Mouse (Mus musculus): ENCODE measurements at regions not wholly inside any gene's neighbourhood (a gene's known extent, or its start where the extent isn't known, plus 50 kb on each side); places are given as distances from the start of the nearest gene placed in this dataset.

DNA sequence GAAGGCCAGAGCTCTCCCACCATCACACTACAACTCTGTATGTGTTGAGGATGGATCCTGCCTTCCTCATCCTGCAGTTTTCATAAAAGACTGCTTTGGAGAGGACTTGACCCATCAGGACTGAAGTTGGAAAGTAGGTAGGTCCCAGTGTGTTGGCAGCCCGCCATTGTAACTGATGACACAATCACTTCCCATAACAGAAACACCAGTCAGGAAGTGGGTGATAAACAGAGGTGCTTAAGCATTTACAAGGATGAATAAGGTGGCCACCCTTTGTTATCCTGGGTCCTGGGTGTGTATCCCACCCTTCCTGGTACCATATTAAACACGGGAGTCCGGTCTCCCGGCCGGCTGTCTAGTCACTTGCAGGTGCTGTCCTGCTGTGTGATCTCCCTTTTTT, 118.3 kb downstream of the Snx10 start:
- H3K27ac ChIP-seq (ENCODE audit: low read depth, low read length): no peak overlapping the region
- no peaks in the 10 kb centered on the region for H3K27me3 ChIP-seq (replicated peaks; ENCODE audit: control insufficient read depth, insufficient read depth, low read length)
- ATAC-seq (no peak), DNase-seq (ENCODE audit: low spot score) (no peak)
- no peaks in the 10 kb centered on the region for H3K4me1 ChIP-seq (ENCODE audit: control insufficient read depth, insufficient read depth, low read length)
- H3K4me3 ChIP-seq (ENCODE audit: low read depth, low read length): no peak overlapping the region
- 93% methylated on average over 5 of the region's 5 CpGs for WGBS
- no peaks in the 10 kb centered on the region for H3K9me3 ChIP-seq (replicated peaks; ENCODE audit: control insufficient read depth, low read length)
- H3K36me3 ChIP-seq (ENCODE audit: control insufficient read depth, insufficient read depth, low read length): no peaks in the 10 kb centered on the region
- no peak overlapping the region for H3K9ac ChIP-seq (ENCODE audit: low read length)
- H3K4me2 ChIP-seq (ENCODE audit: low read length): no peak overlapping the region

DNA sequence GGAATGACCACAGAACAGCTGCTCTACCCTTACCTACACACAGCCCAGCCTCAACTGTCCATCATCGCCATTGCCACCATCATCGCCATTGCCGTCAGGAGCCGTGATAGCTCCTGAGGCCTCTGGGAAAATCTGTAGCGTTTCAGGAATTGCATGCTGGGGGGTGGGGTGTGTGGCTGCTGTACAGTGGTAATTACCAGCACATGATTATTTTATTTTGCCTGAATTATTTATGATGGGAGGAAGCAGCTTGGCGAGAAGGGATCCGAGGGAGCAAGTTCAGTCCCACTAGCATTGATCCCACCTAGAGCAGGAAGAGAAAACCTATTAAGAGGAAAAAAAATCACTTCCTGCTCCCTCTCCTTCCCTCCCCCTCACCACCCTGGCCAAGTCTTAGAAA, 125.1 kb downstream of the Snx10 start:
- Histone ChIP-seq H3K9me3 (replicated peaks; ENCODE audit: control insufficient read depth, low read length) (no peaks in the 10 kb centered on the region), H3K4me3 (ENCODE audit: low read depth, low read length) (no peak overlapping the region), H3K4me1 (ENCODE audit: control insufficient read depth, insufficient read depth, low read length) (no peaks in the 10 kb centered on the region), H3K4me2 (ENCODE audit: low read length) (no peak overlapping the region), H3K9ac (ENCODE audit: low read length) (no peak overlapping the region), H3K27me3 (replicated peaks; ENCODE audit: control insufficient read depth, insufficient read depth, low read length) (no peaks in the 10 kb centered on the region), H3K27ac (ENCODE audit: low read depth, low read length) (no peak overlapping the region), H3K36me3 (ENCODE audit: control insufficient read depth, insufficient read depth, low read length) (no peaks in the 10 kb centered on the region)
- WGBS: 84% methylated on average over 7 of the region's 7 CpGs
- no peak for ATAC-seq
- no peak for DNase-seq (ENCODE audit: low spot score)

DNA sequence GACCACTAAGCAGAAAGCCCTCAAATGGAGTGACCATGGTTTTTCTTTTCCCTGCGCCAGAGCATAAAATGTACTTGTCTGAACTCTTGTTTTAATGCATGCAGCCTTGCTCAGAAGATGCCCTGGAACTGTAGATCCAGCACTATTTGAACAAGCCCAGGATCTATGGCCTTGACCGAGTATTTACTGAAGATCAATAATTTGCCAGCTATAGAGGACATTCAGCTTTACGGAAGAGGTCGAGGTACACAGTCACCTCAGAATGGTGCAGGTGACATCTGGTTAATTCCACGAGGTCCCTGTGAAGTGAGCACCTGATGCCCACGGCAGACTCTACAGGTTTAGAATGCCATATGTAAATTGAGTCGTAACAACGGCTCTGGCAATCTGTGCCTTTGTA, 130.1 kb downstream of the Snx10 start:
- Histone ChIP-seq H3K4me1 (ENCODE audit: control insufficient read depth, insufficient read depth, low read length) (peaks cover 17% of the 10 kb centered on the region; the same call in 1 of the 2 replicates), H3K27me3 (replicated peaks; ENCODE audit: control insufficient read depth, insufficient read depth, low read length) (no peaks in the 10 kb centered on the region), H3K27ac (ENCODE audit: low read depth, low read length) (no peak overlapping the region), H3K4me3 (ENCODE audit: low read depth, low read length) (no peak overlapping the region), H3K36me3 (ENCODE audit: control insufficient read depth, insufficient read depth, low read length) (no peaks in the 10 kb centered on the region), H3K4me2 (ENCODE audit: low read length) (no peak overlapping the region), H3K9me3 (replicated peaks; ENCODE audit: control insufficient read depth, low read length) (no peaks in the 10 kb centered on the region), H3K9ac (ENCODE audit: low read length) (no peak overlapping the region)
- ATAC-seq (no peak), DNase-seq (ENCODE audit: low spot score) (no peak)
- WGBS: 89% methylated on average over 8 of the region's 8 CpGs

DNA sequence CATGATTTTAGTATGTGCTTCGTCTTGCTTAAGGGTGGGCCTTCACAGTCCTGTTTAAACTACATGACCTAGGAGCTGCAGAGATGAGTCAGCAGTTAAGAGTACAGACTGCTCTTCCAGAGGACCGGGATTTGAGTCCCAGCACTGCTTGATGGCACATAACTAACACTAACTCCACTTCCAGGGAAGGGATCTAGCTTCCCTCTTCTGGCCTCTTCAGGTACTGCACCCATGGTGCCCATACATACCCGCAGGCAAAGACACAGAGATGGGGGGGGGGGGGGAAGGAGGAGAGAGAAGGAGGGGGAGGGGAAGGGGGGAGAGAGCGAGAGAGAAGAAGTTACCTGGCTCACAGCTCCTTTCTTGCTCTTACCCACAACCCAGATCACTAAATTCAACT, 131.3 kb downstream of the Snx10 start:
- no peak overlapping the region; the same call in 1 of the 2 replicates for H3K27ac ChIP-seq (ENCODE audit: low read depth, low read length)
- DNase-seq (ENCODE audit: low spot score): no peak
- H3K4me2 ChIP-seq (ENCODE audit: low read length): no peak overlapping the region
- 93% methylated on average over 4 of the region's 4 CpGs for WGBS
- H3K36me3 ChIP-seq (ENCODE audit: control insufficient read depth, insufficient read depth, low read length): no peaks in the 10 kb centered on the region
- peaks cover 17% of the 10 kb centered on the region; the same call in 1 of the 2 replicates for H3K4me1 ChIP-seq (ENCODE audit: control insufficient read depth, insufficient read depth, low read length)
- no peaks in the 10 kb centered on the region for H3K9me3 ChIP-seq (replicated peaks; ENCODE audit: control insufficient read depth, low read length)
- ATAC-seq: no peak
- H3K4me3 ChIP-seq (ENCODE audit: low read depth, low read length): no peak overlapping the region
- no peak overlapping the region for H3K9ac ChIP-seq (ENCODE audit: low read length)
- H3K27me3 ChIP-seq (replicated peaks; ENCODE audit: control insufficient read depth, insufficient read depth, low read length): no peaks in the 10 kb centered on the region

DNA sequence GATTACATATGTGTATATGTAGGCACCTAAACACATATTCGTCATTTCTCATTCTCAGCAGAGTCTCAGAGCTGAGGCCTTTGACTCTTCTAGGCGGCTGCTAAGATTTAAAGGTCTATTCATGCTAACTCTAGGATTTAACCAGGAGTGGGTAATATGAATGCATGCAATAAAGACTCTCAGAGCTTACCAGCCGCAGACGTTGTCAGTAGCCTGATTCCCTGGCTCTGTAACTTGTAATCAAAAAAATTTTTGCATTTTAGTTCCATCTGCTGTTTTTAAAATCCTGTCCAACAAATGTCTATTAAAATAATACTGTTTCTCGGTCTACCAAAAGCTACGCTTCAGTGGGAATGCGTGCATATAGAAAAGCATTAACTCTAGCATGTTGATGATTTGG, 132.4 kb downstream of the Snx10 start:
- 66% methylated on average over 7 of the region's 7 CpGs for WGBS
- H3K4me2 ChIP-seq (ENCODE audit: low read length): no peak overlapping the region
- H3K27ac ChIP-seq (ENCODE audit: low read depth, low read length): peak overlapping the region; percentile 58
- H3K4me1 ChIP-seq (ENCODE audit: control insufficient read depth, insufficient read depth, low read length): peaks cover 17% of the 10 kb centered on the region; the same call in 1 of the 2 replicates
- H3K27me3 ChIP-seq (replicated peaks; ENCODE audit: control insufficient read depth, insufficient read depth, low read length): no peaks in the 10 kb centered on the region
- no peak overlapping the region for H3K4me3 ChIP-seq (ENCODE audit: low read depth, low read length)
- no peak overlapping the region for H3K9ac ChIP-seq (ENCODE audit: low read length)
- DNase-seq (ENCODE audit: low spot score) (peak; percentile 62), ATAC-seq (peak; percentile 18; the same call in 1 of the 2 replicates)
- no peaks in the 10 kb centered on the region for H3K9me3 ChIP-seq (replicated peaks; ENCODE audit: control insufficient read depth, low read length)
- no peaks in the 10 kb centered on the region for H3K36me3 ChIP-seq (ENCODE audit: control insufficient read depth, insufficient read depth, low read length)

DNA sequence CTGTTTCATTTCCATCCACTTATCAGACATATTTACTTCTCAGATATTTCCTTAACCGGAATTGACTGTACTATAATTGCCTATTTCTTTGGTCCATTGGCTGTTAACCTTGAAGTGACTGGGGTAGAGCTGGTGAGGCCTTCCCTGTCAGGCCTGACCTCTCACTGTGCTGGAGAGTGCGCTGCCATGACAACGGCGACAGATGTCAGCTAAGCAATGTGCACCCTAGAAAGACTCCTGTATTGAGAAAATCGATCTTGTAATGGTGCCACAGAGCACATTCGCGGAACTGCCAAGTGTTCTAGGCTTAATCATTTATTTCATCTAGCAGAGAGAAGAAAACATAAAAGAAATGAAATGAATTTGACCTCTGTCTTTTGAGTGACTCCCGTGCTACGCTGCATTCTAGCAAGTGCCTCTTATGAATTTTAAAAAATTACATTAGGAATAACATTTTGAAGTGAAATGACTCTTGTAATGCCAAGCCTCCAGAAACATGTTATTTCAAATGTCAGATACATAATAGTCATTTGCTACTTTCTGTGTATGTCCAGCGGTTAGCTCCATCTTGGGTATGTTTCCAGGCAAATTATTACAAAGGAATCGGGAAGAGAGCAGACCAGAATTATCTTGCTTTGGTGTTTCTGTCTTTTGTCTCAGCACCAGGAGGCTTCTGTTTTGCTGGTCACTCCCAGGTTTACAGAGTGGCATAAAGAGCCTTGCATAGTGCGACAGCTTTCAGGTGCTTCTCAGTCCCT, 133.4 kb downstream of the Snx10 start:
- H3K4me1 ChIP-seq (ENCODE audit: control insufficient read depth, insufficient read depth, low read length): peaks cover 17% of the 10 kb centered on the region; the same call in 1 of the 2 replicates
- ATAC-seq: peak; percentile 79
- H3K27ac ChIP-seq (ENCODE audit: low read depth, low read length): peak overlapping the region; percentile 58
- no peaks in the 10 kb centered on the region for H3K9me3 ChIP-seq (replicated peaks; ENCODE audit: control insufficient read depth, low read length)
- H3K4me2 ChIP-seq (ENCODE audit: low read length): no peak overlapping the region
- 55% methylated on average over 12 of the region's 12 CpGs for WGBS
- no peaks in the 10 kb centered on the region for H3K27me3 ChIP-seq (replicated peaks; ENCODE audit: control insufficient read depth, insufficient read depth, low read length)
- H3K9ac ChIP-seq (ENCODE audit: low read length): no peak overlapping the region
- H3K4me3 ChIP-seq (ENCODE audit: low read depth, low read length): no peak overlapping the region
- H3K36me3 ChIP-seq (ENCODE audit: control insufficient read depth, insufficient read depth, low read length): no peaks in the 10 kb centered on the region
- DNase-seq (ENCODE audit: low spot score): peak; percentile 69

DNA sequence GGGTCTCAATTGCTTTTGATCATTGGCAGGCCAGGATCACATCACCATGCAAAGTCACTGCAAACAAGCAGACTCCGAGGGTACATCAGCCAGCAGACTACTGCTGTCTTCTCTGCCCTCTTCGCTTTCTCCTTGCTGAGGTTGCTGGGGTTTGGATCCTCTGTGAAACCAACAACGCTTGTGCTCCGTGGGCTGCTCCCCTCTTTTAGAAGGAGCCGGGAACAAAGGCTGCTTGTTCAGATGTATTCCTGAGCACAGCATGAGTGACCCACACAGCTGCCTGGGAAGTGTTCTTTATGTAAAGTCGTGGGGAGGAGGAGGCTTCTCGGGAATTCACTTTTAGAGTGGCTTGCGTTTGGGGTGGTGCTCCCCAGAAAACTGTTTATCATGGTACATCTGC, 134.7 kb downstream of the Snx10 start:
- H3K9me3 ChIP-seq (replicated peaks; ENCODE audit: control insufficient read depth, low read length): no peaks in the 10 kb centered on the region
- H3K4me1 ChIP-seq (ENCODE audit: control insufficient read depth, insufficient read depth, low read length): peaks cover 17% of the 10 kb centered on the region; the same call in 1 of the 2 replicates

DNA sequence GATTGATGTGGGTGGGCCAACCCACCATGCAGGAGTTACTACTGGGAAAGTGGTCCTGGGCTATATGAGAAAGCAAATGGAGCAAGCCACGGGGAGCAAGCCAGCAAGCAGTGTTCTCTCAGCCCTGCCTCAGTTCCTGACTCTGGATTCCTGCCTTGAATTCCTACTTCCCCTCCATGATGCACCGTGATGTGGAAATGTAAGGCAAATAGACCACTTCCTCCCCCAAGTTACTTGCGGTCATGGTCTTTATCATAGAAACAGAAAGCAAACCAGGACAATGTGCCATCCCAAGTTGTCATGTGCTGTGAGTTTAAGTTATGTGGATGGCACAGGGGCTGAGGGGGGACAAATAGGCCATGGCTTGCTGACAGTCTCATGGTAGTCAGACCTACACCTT, 139.5 kb downstream of the Snx10 start:
- Histone ChIP-seq H3K4me1 (ENCODE audit: control insufficient read depth, insufficient read depth, low read length) (peaks cover 3% of the 10 kb centered on the region; the same call in 1 of the 2 replicates), H3K4me2 (ENCODE audit: low read length) (no peak overlapping the region), H3K4me3 (ENCODE audit: low read depth, low read length) (no peak overlapping the region), H3K9ac (ENCODE audit: low read length) (no peak overlapping the region), H3K9me3 (replicated peaks; ENCODE audit: control insufficient read depth, low read length) (0 out of 2 replicates have a peak, but pooled peaks cover 5% of the 10 kb centered on the region), H3K27ac (ENCODE audit: low read depth, low read length) (no peak overlapping the region), H3K36me3 (ENCODE audit: control insufficient read depth, insufficient read depth, low read length) (no peaks in the 10 kb centered on the region), H3K27me3 (replicated peaks; ENCODE audit: control insufficient read depth, insufficient read depth, low read length) (no peaks in the 10 kb centered on the region)
- ATAC-seq (no peak), DNase-seq (ENCODE audit: low spot score) (no peak)
- WGBS: 92% methylated on average over 3 of the region's 3 CpGs

More for the DNA sequence above, 134.7 kb downstream of the Snx10 start:
- peak overlapping the region; percentile 58; the same call in 1 of the 2 replicates for H3K27ac ChIP-seq (ENCODE audit: low read depth, low read length)
- DNase-seq (ENCODE audit: low spot score) (peak; percentile 39), ATAC-seq (no peak)
- no peaks in the 10 kb centered on the region for H3K36me3 ChIP-seq (ENCODE audit: control insufficient read depth, insufficient read depth, low read length)
- H3K4me3 ChIP-seq (ENCODE audit: low read depth, low read length): no peak overlapping the region
- WGBS: 15% methylated on average over 8 of the region's 8 CpGs
- H3K4me2 ChIP-seq (ENCODE audit: low read length): no peak overlapping the region
- no peaks in the 10 kb centered on the region for H3K27me3 ChIP-seq (replicated peaks; ENCODE audit: control insufficient read depth, insufficient read depth, low read length)
- no peak overlapping the region for H3K9ac ChIP-seq (ENCODE audit: low read length)

DNA sequence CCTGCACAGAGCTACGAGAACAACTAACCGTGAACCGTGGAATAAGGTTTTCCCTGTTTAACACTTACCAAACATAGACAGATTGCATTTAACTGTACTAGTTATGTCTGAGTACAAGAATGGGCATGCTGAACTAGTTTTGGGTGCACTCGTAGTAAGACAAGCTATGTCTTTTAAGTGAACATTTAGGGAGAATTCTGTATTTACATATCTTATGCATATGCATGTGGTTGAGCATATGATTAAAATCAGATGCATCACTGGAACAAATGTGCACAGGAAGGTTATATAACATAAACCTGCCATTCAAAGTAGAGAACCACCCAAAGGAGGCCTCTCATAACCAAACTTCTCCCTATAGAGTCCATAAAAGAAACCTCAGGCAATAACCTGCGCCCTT, 140.3 kb downstream of the Snx10 start:
- no peak overlapping the region for H3K27ac ChIP-seq (ENCODE audit: low read depth, low read length)
- no peak overlapping the region for H3K4me2 ChIP-seq (ENCODE audit: low read length)
- no peak overlapping the region for H3K4me3 ChIP-seq (ENCODE audit: low read depth, low read length)
- WGBS: 93% methylated on average over 5 of the region's 5 CpGs
- H3K9ac ChIP-seq (ENCODE audit: low read length): no peak overlapping the region
- DNase-seq (ENCODE audit: low spot score) (no peak), ATAC-seq (no peak)
- no peaks in the 10 kb centered on the region for H3K27me3 ChIP-seq (replicated peaks; ENCODE audit: control insufficient read depth, insufficient read depth, low read length)
- H3K4me1 ChIP-seq (ENCODE audit: control insufficient read depth, insufficient read depth, low read length): no peaks in the 10 kb centered on the region
- no peaks in the 10 kb centered on the region for H3K36me3 ChIP-seq (ENCODE audit: control insufficient read depth, insufficient read depth, low read length)
- H3K9me3 ChIP-seq (replicated peaks; ENCODE audit: control insufficient read depth, low read length): 0 out of 2 replicates have a peak, but pooled peaks cover 5% of the 10 kb centered on the region

All from forebrain, embryonic 14.5 days (tissue).